Mouse (Mus musculus): ENCODE data around the gene Diexf. TPM values are rescaled to one million over a fixed set of nuclear protein-coding genes. Genes with fewer than 3 reads are reported as not detected.

The Diexf gene
- polyA plus RNA-seq, 1 experiment from 2014 or later, result 12.9 TPM

GRCm38 (mm10) chr1:193138669-193139068 is 8.6 kb upstream of the Diexf start:
- no peak for DNase-seq (ENCODE audit: low spot score)

- no peak for DNase-seq (ENCODE audit: low spot score)
Observed at GRCm38 (mm10) chr1:193138087-193138486, 8.0 kb upstream of the Diexf start.

- no peak for DNase-seq (ENCODE audit: low spot score)
Observed at GRCm38 (mm10) chr1:193133726-193134125, 3.7 kb upstream of the Diexf start.

GRCm38 (mm10) chr1:193132385-193132784 is 2.3 kb upstream of the Diexf start:
- no peak for DNase-seq (ENCODE audit: low spot score)

GRCm38 (mm10) chr1:193131311-193131948 is 1.4 kb upstream of the Diexf start:
- no peak for DNase-seq (ENCODE audit: low spot score)

GRCm38 (mm10) chr1:193130839-193131238 is 767 bp upstream of the Diexf start:
- peak; percentile 19 for DNase-seq (ENCODE audit: low spot score)

- DNase-seq (ENCODE audit: low spot score), result no peak
Observed at GRCm38 (mm10) chr1:193130456-193130825, 369 bp upstream of the Diexf start.

GRCm38 (mm10) chr1:193129321-193129720 is 751 bp downstream of the Diexf start:
- DNase-seq (ENCODE audit: low spot score), result no peak

GRCm38 (mm10) chr1:193128055-193128454 is 2.0 kb downstream of the Diexf start:
- no peak for DNase-seq (ENCODE audit: low spot score)

GRCm38 (mm10) chr1:193125835-193126234 is 4.2 kb downstream of the Diexf start:
- DNase-seq (ENCODE audit: low spot score), result peak; percentile 36

GRCm38 (mm10) chr1:193123290-193123689 is 6.8 kb downstream of the Diexf start:
- DNase-seq (ENCODE audit: low spot score), result peak; percentile 46

- DNase-seq (ENCODE audit: low spot score), result peak; percentile 86
Observed at GRCm38 (mm10) chr1:193122793-193123192, 7.3 kb downstream of the Diexf start.

GRCm38 (mm10) chr1:193112093-193112492 is 18.0 kb downstream of the Diexf start:
- no peak for DNase-seq (ENCODE audit: low spot score)

GRCm38 (mm10) chr1:193102996-193103395 is 27.1 kb downstream of the Diexf start:
- DNase-seq (ENCODE audit: low spot score), result no peak

- DNase-seq (ENCODE audit: low spot score), result no peak
Observed at GRCm38 (mm10) chr1:193102556-193102955, 27.5 kb downstream of the Diexf start.

GRCm38 (mm10) chr1:193102029-193102428 is 28.0 kb downstream of the Diexf start:
- no peak for DNase-seq (ENCODE audit: low spot score)

- no peak for DNase-seq (ENCODE audit: low spot score)
Observed at GRCm38 (mm10) chr1:193098946-193099345, 31.1 kb downstream of the Diexf start.

- DNase-seq (ENCODE audit: low spot score), result no peak
Observed at GRCm38 (mm10) chr1:193093596-193093995, 36.5 kb downstream of the Diexf start.

GRCm38 (mm10) chr1:193092771-193093170 is 37.3 kb downstream of the Diexf start:
- no peak for DNase-seq (ENCODE audit: low spot score)

GRCm38 (mm10) chr1:193090894-193091293 is 39.2 kb downstream of the Diexf start:
- DNase-seq (ENCODE audit: low spot score), result no peak

GRCm38 (mm10) chr1:193090211-193090871 is 39.7 kb downstream of the Diexf start:
- DNase-seq (ENCODE audit: low spot score), result no peak

- no peak for DNase-seq (ENCODE audit: low spot score)
Observed at GRCm38 (mm10) chr1:193089683-193090082, 40.4 kb downstream of the Diexf start.

- DNase-seq (ENCODE audit: low spot score), result no peak
Observed at GRCm38 (mm10) chr1:193089211-193089610, 40.9 kb downstream of the Diexf start.

All from thymus, postnatal 0 days (tissue).